Mouse (Mus musculus): ENCODE measurements around the gene Sc5d.
A peak's percentile ranks its signal among the peaks of the same experiment; 100 is the strongest.

DNA sequence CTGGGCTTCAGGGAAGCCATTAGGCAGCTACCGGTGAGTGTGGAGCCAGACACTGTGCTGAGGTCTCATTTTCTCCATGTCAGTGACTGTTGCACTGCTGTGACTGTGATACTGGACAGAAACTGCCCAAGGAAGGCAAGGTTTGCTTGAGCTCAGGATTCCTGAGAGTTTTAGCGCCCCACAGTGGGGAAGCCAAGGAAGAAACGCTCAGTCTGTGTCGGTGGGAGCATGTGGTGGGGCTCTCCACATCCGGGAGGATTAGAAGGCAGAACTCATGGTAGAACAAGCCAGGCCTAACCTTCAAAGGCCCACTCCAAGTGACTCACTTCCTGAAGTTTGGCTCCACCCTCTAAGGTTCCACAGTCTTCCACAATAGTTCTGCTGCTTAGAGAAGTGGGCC lies 55.6 kb downstream of the Sc5d start:
- peak; percentile 60; the same call in 1 of the 2 replicates for TF ChIP-seq CTCF (IDR thresholded peaks at IDR 0.05; ENCODE audit: insufficient read depth, low read length)
- no peak for TF ChIP-seq POLR2A (IDR thresholded peaks at IDR 0.05; ENCODE audit: borderline replicate concordance, extremely low read depth, low read depth, low read length)

Data from lung, adult 2 months (tissue).